Mouse (Mus musculus) embryonic facial prominence, embryonic 14.5 days (tissue): ENCODE measurements around the gene Prr15l. TPM values are rescaled to one million over a fixed set of nuclear protein-coding genes. Genes with fewer than 3 reads are reported as not detected.
A peak's percentile ranks its signal among the peaks of the same experiment; 100 is the strongest.

Source experiments
- ATAC-seq: fragments of 200-750 bp; cut with Nextera tagmentation; 2 replicates; pipeline ENCODE4 v1.8.0; 2017; ENCODE audit warnings: low read depth, moderate number of reproducible peaks, moderate TSS enrichment
- DNase-seq: peaks from one replicate; pipeline ENCODE4 v3.0.0-alpha.2; 2015; ENCODE audit warnings: low spot score
- H3K27ac ChIP-seq: fragments of 300-500 bp; sonication (generic); replicated peaks from 2 replicates; pipeline ENCODE4 v1.5.1; 2014; ENCODE audit warnings: low read depth, mild to moderate bottlenecking, low read length, moderate library complexity
- H3K27me3 ChIP-seq: fragments of 300-500 bp; sonication (generic); replicated peaks from 2 replicates; pipeline ENCODE4 v1.6.1; 2014; ENCODE audit warnings: low read length; ENCODE audit not compliant: control insufficient read depth, insufficient read depth
- H3K36me3 ChIP-seq: fragments of 300-500 bp; sonication (generic); 2 replicates; pipeline ENCODE4 v1.6.1; 2014; ENCODE audit warnings: low read length, mixed read lengths; ENCODE audit not compliant: control insufficient read depth, insufficient read depth
- H3K4me1 ChIP-seq: fragments of 300-500 bp; sonication (generic); 2 replicates; pipeline ENCODE4 v1.6.1; 2014; ENCODE audit warnings: antibody characterized with exemption, low read length; ENCODE audit not compliant: control insufficient read depth, insufficient read depth
- H3K4me2 ChIP-seq: fragments of 300-500 bp; sonication (generic); 2 replicates; pipeline ENCODE4 v1.6.1; 2014; ENCODE audit warnings: low read depth, mild to moderate bottlenecking, low read length, moderate library complexity, mixed read lengths
- H3K4me3 ChIP-seq: fragments of 300-500 bp; sonication (generic); 2 replicates; pipeline ENCODE4 v1.5.1; 2014; ENCODE audit warnings: low read depth, mild to moderate bottlenecking, low read length
- H3K9ac ChIP-seq: fragments of 300-500 bp; sonication (generic); 2 replicates; pipeline ENCODE4 v1.6.1; 2014; ENCODE audit warnings: low read depth, mild to moderate bottlenecking, low read length, moderate library complexity, mixed read lengths
- H3K9me3 ChIP-seq: fragments of 300-500 bp; sonication (generic); 2 replicates; pipeline ENCODE4 v1.6.1; 2016; ENCODE audit warnings: low read length; ENCODE audit not compliant: control insufficient read depth
- WGBS: fragments of 180-500 bp; shearing (Covaris S2); extraction: QIAGEN DNeasy Blood & Tissue Kit; methylation state at CpG from one replicate; pipeline ENCODE4 v1.1.7; 2014; 5-methylcytosine and 5-hydroxymethylcytosine counted together
- polyA plus RNA-seq: library from polyadenylated mRNA; unstranded; fragments of >200 nt; fragmentation: Nextera tagmentation; extraction: Ambion mirVana; gene quantifications from 2 replicates; pipeline ENCODE4 v1.2.1, GENCODE M21; 2014

Prr15l gene
- 3.1 and 4.7 TPM in 2 replicates for polyA plus RNA-seq

- peak within 1 kb of the TSS; percentile 24 for H3K4me2 ChIP-seq
- peaks cover 3% of the 10 kb centered on the region; the same call in 1 of the 2 replicates for H3K27me3 ChIP-seq
- no peaks in the 10 kb centered on the region for H3K36me3 ChIP-seq
- peak within 1 kb of the TSS; percentile 44; the same call in 1 of the 2 replicates for H3K27ac ChIP-seq
- H3K4me3 ChIP-seq: no peak within 1 kb of the TSS
- peak within 1 kb of the TSS; percentile 25; the same call in 1 of the 2 replicates for H3K9ac ChIP-seq
- no peak for DNase-seq
- H3K4me1 ChIP-seq: peaks cover 4% of the 10 kb centered on the region; the same call in 1 of the 2 replicates
- ATAC-seq: no peak
- H3K9me3 ChIP-seq: no peaks in the 10 kb centered on the region
- 67% methylated on average over 1 of the region's 2 CpGs for WGBS
Observed at GRCm38 (mm10) chr11:96928088-96928487, at the start of gene Prr15l. Gene Prr15l (plus strand): TSS chr11:96928104.

GRCm38 (mm10) chr11:96878715-96879114, 49.2 kb upstream of the Prr15l start:
- Histone ChIP-seq H3K9me3 (no peaks in the 10 kb centered on the region), H3K4me3 (no peak overlapping the region), H3K4me1 (peaks cover 20% of the 10 kb centered on the region), H3K27ac (no peak overlapping the region), H3K9ac (no peak overlapping the region), H3K27me3 (0 out of 2 replicates have a peak, but pooled peaks cover 3% of the 10 kb centered on the region), H3K36me3 (no peaks in the 10 kb centered on the region), H3K4me2 (no peak overlapping the region)
- ATAC-seq (no peak), DNase-seq (no peak)
- WGBS: 47% methylated on average over 3 of the region's 3 CpGs

- no peak overlapping the region for H3K9ac ChIP-seq
- DNase-seq: no peak
- ATAC-seq: no peak
- no peak overlapping the region for H3K4me2 ChIP-seq
- H3K4me3 ChIP-seq: no peak overlapping the region
- H3K36me3 ChIP-seq: no peaks in the 10 kb centered on the region
- H3K27me3 ChIP-seq: 0 out of 2 replicates have a peak, but pooled peaks cover 3% of the 10 kb centered on the region
- peaks cover 15% of the 10 kb centered on the region for H3K4me1 ChIP-seq
- no peaks in the 10 kb centered on the region for H3K9me3 ChIP-seq
- H3K27ac ChIP-seq: no peak overlapping the region
- 31% methylated on average over 7 of the region's 7 CpGs for WGBS
Observed at GRCm38 (mm10) chr11:96879359-96879758, 48.5 kb upstream of the Prr15l start.

GRCm38 (mm10) chr11:96880296-96880695, 47.6 kb upstream of the Prr15l start:
- Histone ChIP-seq H3K4me1 (peaks cover 11% of the 10 kb centered on the region), H3K9ac (no peak overlapping the region), H3K36me3 (no peaks in the 10 kb centered on the region), H3K9me3 (no peaks in the 10 kb centered on the region), H3K27ac (no peak overlapping the region), H3K4me2 (no peak overlapping the region), H3K27me3 (0 out of 2 replicates have a peak, but pooled peaks cover 3% of the 10 kb centered on the region), H3K4me3 (no peak overlapping the region)
- DNase-seq (no peak), ATAC-seq (no peak)
- 82% methylated on average over 9 of the region's 9 CpGs for WGBS

- no peaks in the 10 kb centered on the region for H3K36me3 ChIP-seq
- H3K4me2 ChIP-seq: no peak overlapping the region
- WGBS: 31% methylated on average over 5 of the region's 5 CpGs
- ATAC-seq (peak; percentile 69), DNase-seq (peak; percentile 65)
- H3K4me1 ChIP-seq: peaks cover 6% of the 10 kb centered on the region
- no peak overlapping the region for H3K4me3 ChIP-seq
- no peaks in the 10 kb centered on the region for H3K27me3 ChIP-seq
- H3K9me3 ChIP-seq: no peaks in the 10 kb centered on the region
- H3K9ac ChIP-seq: peak overlapping the region; percentile 5; the same call in 1 of the 2 replicates
- peak overlapping the region; percentile 52; the same call in 1 of the 2 replicates for H3K27ac ChIP-seq
Observed at GRCm38 (mm10) chr11:96885901-96886340, 42.0 kb upstream of the Prr15l start.

- ATAC-seq: no peak
- Histone ChIP-seq H3K9ac (no peak overlapping the region), H3K9me3 (no peaks in the 10 kb centered on the region), H3K4me3 (no peak overlapping the region), H3K27me3 (no peaks in the 10 kb centered on the region), H3K4me1 (peaks cover 6% of the 10 kb centered on the region), H3K27ac (no peak overlapping the region), H3K36me3 (no peaks in the 10 kb centered on the region), H3K4me2 (no peak overlapping the region)
- no peak for DNase-seq
- 73% methylated on average over 8 of the region's 8 CpGs for WGBS
Observed at GRCm38 (mm10) chr11:96886942-96887546, 40.9 kb upstream of the Prr15l start.

GRCm38 (mm10) chr11:96891784-96892527, 35.9 kb upstream of the Prr15l start:
- H3K4me2 ChIP-seq: no peak overlapping the region
- no peaks in the 10 kb centered on the region for H3K4me1 ChIP-seq
- H3K4me3 ChIP-seq: no peak overlapping the region
- 25% methylated on average over 13 of the region's 14 CpGs for WGBS
- no peaks in the 10 kb centered on the region for H3K9me3 ChIP-seq
- H3K36me3 ChIP-seq: no peaks in the 10 kb centered on the region
- no peak overlapping the region for H3K9ac ChIP-seq
- H3K27ac ChIP-seq: no peak overlapping the region
- DNase-seq (no peak), ATAC-seq (no peak)
- H3K27me3 ChIP-seq: no peaks in the 10 kb centered on the region

- Histone ChIP-seq H3K27ac (no peak overlapping the region), H3K4me3 (no peak overlapping the region), H3K9me3 (no peaks in the 10 kb centered on the region), H3K4me1 (no peaks in the 10 kb centered on the region), H3K36me3 (no peaks in the 10 kb centered on the region), H3K4me2 (no peak overlapping the region), H3K9ac (no peak overlapping the region), H3K27me3 (no peaks in the 10 kb centered on the region)
- DNase-seq (no peak), ATAC-seq (no peak)
- 63% methylated on average over 11 of the region's 11 CpGs for WGBS
Observed at GRCm38 (mm10) chr11:96893203-96893842, 34.6 kb upstream of the Prr15l start.
